Mouse (Mus musculus) E14TG2a.4 (cell line): Measurements from ENCODE around the gene Neo1.

Experiments
- CTCF ChIP-seq: conservative IDR thresholded peaks from 2 replicates; pipeline ENCODE4 v1.5.1; 2014; ENCODE audit warnings: low read length
- POU5F1 ChIP-seq: IDR thresholded peaks from 2 replicates; pipeline ENCODE4 v1.6.1; 2014; ENCODE audit warnings: low read length, borderline replicate concordance

GRCm38 (mm10) chr9:58829627-58830026 lies 206.6 kb downstream of the Neo1 start:
- TF ChIP-seq CTCF = no peak
- TF ChIP-seq POU5F1 = no peak
